Mouse (Mus musculus): ENCODE measurements around the gene Tjp2.

DNA sequence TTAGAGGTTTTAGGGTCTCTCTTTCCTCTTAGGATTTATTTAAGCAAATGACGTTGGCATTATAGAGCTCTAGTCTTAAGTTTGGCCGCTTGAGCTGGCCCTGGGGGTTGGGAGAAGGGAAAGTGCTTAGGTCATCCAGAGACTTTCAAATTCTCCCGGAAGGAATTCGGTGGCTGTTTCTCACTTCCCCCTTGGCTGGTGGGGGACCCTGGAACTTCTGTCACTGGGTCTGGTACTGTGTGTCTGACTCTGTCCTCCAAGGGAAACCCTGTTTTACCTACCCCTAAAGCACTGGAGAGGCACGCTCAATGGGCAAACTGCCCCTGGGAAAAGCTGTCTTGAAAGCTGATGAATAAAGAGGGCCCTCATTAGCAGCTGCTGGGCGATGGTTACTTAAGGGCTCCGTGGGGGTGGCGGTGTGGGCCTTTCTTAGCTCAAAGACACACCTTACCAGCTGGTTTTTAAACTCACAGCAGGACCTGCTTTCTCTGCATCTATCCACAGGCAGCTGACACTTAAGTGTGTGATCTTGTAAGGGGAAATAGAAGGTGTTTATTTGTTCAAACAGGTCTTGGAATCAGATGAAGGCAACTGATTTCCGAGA lies 28.9 kb upstream of the Tjp2 start:
- no peak for TF ChIP-seq POLR2A (IDR thresholded peaks at IDR 0.05; ENCODE audit: extremely low read depth, insufficient read depth, low read length)
- TF ChIP-seq CTCF (IDR thresholded peaks at IDR 0.05; ENCODE audit: extremely low read depth, insufficient read depth, low read length) = no peak
